Mouse (Mus musculus) ovary, postnatal 10 days (tissue): ENCODE data around the gene Gpr34.

Experiments used
- DNase-seq: peaks from one replicate; pipeline ENCODE4 v3.0.0; 2022; ENCODE audit warnings: low spot score

The Gpr34 gene

DNA sequence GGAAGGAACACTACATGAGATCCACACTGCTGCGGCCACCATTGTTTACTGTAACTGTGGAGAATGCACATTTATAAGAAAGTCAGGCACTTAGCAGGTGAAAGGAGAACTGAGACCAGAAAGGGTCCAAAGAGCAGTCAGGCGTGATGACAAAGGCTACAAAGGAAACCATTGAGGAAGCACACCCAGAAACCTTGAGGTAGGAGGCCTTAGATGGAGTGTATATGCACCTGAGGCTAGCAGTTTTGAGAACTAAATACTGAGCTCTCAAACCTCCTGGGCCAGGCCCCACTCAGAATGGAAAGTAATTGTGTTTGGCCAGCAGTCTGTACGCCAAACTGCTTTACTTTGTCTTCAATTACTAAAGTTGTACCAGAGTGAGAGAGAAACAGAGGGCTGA lies 38.5 kb downstream of the Gpr34 start:
- DNase-seq = no peak

DNA sequence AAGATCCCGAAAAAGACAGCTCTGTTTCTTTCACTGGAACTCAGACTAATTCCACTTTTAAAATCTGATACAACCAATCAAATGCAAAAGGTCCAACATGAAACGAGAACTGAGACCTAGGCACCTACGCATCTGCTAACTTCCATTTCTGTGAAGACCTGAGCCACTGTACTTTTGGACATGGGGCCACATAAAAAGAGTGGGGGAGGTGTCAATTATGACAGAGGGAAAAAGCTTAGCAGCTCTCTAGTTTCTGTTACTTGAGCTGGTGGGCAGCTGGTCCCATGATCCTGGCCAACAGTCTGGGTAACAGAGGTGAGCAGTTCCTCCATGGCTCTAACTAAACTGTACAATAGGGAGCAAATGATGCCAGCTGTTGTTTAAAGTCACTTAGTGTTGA lies 41.1 kb downstream of the Gpr34 start:
- DNase-seq = no peak

DNA sequence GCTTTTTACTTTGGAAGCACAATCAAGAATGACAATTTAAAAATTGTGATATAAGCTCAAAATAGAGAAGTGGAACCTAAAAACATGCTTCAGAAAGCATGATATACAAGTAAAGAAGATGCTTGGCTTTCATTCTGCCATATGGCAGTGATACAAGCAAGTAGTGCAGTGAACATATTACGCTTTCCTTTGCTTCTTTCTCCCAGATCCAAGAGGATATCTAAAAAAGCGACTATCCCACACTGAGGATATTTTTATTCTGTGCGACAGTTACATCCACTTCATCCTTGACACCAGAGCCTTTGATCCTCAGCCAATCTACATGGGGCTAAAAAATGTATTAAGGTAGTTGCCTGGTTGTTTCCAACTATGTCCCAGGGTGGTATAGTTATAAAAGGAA lies 49.9 kb downstream of the Gpr34 start:
- no peak for DNase-seq

DNA sequence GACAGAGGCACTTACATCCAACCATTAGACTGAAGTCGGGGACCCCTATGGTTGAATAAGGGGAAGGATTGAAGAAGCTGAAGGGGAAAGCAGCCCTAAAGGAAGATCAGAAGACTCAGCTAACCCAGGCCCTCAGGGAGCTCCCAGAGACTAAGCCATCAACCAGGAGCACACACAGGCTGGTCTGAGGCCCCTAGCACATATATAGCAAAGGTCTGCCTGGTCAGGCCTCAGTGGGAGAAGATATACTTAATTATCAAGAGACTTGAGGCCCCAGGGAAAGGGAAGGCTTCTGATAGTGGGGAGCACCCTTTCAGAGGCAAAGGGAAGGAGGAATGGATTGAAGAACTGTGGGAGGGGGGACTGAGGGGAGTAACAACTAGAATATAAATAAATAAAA lies 54.7 kb downstream of the Gpr34 start:
- DNase-seq = no peak

DNA sequence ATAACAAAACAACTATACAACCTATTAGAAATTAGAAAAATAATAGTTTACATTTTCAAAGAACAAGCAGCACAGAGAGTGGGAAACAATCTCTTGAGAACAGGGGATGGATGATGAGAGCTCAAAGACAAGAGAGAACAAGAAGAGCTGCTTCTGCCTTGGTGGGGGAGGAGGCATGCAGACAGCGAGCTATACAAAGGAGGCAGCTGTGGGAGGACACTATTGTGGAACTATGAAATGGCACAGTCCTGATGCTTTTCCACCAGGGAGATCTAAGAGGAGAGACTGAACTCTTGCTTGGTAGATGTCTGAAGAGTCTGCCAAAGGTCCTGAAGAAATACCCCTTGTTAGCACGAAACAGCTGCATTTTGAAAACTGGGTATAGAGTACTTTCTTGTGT lies 56.5 kb downstream of the Gpr34 start:
- no peak for DNase-seq
